Mouse (Mus musculus): ENCODE measurements around the gene Mc3r.

Gene Mc3r

DNA sequence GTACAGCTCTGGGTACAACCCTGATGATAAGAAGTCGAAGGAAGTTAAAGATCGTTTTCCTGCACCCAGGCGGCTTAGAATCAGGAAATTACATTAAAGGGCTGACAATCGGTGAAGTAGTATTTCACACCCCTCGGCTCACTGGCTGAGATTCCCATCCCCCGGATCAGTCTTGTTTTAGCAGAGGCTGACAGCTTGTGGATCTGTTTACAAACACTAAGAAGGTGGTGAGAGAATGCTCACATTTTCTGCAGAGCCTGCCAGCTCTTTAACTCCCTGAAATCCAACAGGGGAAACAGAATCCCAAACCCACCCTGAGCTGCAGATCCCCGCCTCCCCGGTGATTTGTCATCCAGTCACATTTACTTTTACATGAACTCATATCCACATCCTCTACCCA is 2.8 kb upstream of the Mc3r start:
- intact Hi-C loops (cut with DNase I) = no loop called here

DNA sequence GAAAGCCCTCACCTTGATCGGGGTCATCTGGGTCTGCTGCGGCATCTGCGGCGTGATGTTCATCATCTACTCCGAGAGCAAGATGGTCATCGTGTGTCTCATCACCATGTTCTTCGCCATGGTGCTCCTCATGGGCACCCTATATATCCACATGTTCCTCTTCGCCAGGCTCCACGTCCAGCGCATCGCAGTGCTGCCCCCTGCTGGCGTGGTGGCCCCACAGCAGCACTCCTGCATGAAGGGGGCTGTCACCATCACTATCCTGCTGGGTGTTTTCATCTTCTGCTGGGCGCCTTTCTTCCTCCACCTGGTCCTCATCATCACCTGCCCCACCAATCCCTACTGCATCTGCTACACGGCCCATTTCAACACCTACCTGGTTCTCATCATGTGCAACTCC is 1.0 kb downstream of the Mc3r start:
- intact Hi-C loops (cut with DNase I) = loop anchor here (2.0 kb wide), 1 partner anchor 79 kb away; no protein-coding TSS in a partner anchor

DNA sequence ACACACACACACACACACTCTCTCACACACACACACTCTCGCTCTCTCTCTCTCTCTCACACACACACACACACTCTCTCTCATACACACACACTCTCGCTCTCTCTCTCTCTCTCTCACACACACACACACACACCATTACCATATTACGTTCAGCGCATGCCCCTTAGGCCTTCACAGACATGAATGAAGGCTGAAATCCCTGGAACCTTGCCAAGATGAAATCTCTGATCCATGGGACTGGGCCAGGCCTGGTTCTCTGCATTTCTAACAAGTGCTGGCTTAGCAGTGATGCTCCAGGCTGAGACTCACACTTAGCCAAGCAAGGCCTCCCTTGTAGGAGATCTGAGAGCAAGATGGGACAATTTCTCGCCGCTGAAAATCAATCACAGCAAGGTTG is 8.1 kb downstream of the Mc3r start:
- intact Hi-C loops (cut with DNase I) = no loop called here

DNA sequence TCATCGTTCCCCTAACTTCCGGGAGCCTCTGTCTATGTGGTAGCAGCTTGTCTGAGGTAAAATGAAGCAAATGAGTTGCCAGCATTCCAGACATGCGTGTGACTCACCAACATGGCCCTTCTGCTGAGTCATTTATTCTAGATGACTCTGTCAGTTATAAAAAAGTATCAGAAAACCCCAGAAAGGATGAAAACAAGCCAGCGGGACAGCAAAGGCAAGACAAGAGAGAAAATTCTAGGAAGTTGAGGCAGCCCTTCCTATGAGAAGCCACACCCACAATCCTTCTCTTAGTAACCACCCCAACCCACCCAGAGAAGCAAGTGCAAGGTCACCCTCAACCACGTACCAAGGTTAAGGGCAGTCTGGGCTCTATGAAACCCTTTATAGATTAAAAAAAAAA is 8.7 kb downstream of the Mc3r start:
- intact Hi-C loops (cut with DNase I) = no loop called here

DNA sequence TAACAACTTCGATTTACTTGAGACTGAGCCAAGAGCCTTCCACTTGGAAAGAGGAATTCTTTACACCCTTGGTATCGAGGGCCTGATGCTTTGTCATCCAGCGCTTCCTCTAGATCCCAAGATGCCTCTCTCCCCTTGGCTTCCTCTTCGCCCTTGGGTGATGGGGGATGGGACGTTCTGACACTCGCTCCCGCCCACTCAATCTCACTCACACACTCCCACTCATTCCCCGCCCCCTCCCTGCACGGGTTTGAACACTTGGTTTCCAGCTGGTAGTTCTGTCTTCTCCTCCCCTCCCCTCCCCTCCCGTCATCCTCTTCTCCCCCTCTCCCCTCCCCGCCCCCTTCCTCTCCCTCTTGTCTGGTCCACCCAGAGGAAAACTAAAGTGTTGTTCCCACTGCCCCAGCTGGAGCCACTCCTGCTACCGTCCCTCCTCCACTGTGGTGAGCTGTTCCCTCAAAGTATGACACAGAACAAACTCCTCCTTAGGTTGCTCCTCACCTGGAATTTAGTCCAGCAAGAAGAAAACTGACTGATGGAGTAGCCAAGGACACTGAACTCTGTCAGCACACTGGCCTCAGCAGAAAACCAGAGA is 9.3 kb downstream of the Mc3r start:
- intact Hi-C loops (cut with DNase I) = no loop called here

DNA sequence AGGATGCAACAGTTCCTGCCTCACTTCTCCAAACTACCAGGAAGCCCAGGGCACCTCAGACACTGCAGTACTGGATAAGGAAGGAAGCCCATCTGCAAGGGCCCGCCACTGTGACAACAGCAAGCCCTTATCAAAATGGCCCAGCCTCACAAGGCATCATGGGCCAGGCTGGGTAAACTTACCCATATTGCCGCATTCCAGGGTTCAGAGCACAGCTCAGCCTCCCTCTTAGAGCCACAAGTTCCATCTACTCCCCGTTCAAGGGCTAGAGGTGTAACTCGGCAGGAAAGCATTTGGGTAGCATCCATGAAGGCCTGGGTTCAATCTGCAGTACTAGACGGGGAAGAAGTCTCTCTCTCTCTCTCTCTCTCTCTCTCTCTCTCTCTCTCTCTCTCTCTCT is 11.8 kb downstream of the Mc3r start:
- intact Hi-C loops (cut with DNase I) = no loop called here

DNA sequence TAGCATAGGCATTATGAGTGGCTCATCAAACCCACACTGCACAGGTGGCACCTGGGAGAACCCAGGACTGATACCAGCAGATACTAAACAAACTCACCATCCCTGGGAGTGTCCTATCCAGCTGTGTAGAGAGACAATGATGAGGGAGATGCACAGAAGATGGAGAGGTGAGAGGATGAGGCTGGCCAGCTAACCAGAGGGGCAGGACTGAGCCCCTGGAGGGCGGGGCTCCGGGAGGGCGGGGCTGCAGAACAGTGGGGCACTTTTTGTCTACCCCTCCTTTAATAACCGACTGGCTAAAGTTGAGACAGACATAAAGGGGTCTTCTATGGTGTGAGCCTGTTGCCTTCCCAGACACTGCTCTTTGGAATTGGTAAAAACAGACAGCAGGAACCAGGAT is 13.1 kb downstream of the Mc3r start:
- intact Hi-C loops (cut with DNase I) = no loop called here

DNA sequence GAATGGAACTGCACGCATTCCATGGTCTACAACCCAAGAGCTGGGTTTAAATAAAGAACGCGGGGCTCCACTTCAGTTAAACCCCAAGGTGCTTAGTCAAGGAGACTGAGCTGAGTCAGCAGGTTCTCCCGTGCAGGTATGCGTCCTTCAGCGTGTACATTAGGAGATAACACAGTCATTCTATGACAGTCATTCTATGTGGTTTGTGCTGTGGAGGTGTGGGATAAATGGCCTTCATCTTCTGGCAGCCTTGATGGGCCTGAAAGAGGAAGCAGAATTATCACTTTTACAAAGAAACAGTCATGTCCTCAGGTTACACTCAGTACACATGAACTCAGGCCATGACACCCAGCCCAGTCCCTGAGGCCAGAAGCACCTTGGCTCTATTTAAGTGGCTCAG is 14.9 kb downstream of the Mc3r start:
- intact Hi-C loops (cut with DNase I) = no loop called here

DNA sequence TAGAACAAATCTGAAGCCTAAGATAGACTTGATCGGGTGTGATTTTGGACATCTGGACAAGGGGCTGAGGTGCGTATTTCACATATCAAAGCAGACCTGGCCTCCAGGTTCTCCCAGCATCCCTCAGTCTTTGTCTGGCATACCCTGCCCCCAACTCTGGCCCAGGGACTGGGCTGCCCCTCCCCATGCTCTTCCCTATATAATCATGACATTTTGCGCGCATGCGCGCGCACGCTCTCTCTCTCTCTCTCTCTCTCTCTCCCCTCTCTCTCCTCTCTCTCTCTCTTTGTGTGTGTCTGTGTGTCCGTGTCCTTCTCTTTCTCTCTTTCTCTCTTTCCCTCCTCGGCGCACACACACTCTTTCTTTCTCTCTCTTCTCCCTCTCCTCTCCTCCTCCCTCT is 21.6 kb downstream of the Mc3r start:
- intact Hi-C loops (cut with DNase I) = no loop called here

DNA sequence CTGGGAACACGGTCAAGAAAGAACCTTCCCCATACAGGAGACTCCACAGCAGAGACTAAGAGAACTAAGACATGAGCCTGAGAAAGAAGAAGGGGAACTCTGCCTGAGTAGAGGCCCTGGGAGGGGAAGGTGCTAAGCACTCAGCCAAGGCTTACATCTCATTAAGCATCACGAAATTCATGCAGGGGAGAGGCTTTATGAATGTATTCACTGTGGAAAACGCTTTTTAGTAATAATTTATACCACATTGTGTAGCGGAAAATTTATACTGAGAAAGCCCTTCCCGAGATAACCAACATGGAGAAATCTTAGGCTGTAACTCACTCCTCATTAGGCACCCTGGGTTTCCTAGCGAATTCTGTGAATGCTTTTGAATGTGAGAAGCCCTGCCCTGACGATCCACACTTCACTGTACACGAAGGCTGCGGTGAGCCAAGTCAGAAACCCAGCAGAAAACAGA is 22.2 kb downstream of the Mc3r start:
- intact Hi-C loops (cut with DNase I) = no loop called here

DNA sequence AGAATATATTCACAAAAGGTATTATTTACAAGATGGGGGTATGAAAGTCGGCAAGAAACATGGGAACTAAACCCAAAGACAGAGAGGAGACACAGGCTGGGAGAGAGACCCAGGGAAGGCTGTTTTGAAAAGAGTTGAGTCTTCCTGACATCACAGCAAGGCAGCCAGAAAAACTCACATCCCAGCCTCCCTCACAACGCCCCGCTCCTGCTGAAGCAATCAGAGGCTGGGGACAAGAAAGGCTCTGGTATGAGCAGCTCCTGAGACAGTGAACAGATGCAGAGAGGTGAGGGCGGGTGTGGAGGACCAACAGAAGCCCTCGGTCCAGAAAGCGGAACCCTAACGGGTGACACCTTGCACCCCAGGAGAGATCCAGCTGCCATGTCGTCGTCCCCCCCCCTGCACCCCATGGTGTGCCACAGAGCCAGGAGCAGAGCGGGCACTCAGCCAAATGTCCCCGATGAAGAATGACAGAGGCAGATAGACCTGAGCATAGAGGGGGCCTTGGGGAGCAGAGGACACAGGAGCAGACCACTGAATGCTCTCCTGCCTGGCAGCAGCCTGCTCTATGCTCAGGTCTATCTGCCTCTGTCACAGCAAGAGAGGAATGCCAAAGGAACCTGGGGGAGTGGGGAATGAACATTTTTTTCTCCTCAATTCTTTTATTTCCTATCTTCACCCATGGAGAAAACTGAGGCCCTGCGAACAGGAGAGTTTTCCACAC is 22.8 kb downstream of the Mc3r start:
- intact Hi-C loops (cut with DNase I) = no loop called here

DNA sequence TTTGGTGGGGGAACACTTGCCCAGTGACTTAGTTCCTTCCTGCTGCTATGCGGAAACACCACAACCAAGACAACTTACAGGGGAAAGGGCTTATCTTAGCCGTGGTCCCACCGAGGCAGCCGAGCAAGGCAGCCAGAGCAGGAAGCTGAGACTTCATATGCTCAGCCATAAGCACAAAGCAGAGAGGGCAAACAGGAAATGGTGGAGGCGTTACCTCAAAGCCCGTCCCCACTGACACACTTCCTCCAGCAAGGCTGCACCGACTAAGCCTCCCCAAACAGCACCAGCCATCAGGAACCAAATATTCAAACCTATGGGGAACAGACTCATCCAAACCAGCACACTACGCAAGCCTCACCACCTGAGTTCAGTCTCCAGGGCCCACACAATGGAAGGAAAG is 26.4 kb downstream of the Mc3r start:
- intact Hi-C loops (cut with DNase I) = no loop called here

DNA sequence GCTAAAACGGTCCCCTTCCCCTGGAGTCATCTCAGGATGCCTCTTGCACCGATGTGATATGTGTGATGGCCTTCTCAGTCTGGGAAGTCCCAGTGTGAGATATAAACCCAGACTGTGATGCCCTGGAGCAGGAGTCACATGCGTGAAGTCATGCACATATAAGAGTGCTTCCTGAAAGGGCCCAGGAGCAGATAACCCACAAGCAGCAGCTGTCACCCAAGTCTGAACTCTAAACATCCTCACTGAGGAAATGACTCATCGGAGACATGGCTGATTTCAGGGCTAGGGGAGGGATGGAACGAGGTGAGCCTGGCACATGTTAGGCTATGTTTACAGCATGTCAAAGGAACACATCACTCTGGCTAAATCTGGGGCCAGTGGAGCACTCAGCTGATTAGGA is 27.9 kb downstream of the Mc3r start:
- intact Hi-C loops (cut with DNase I) = no loop called here

DNA sequence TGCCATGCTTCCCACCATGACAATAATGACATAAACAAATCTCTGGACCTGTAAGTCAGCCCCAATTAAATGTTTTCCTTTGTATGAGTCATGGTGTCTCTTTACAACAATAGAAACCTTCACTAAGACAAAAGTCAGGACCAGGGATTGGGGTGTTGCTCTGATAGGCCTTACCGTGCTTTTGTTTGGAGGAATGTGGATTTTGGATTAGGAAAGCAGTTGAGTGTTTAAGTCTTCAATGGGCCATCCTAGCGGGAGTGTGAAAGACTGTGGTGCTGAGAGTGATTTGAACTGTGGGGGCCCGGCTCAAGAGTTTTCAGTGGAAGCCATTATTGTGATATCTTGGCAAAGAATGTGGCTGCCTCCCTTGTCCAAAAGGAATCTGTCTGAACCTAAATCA is 30.7 kb downstream of the Mc3r start:
- intact Hi-C loops (cut with DNase I) = no loop called here

DNA sequence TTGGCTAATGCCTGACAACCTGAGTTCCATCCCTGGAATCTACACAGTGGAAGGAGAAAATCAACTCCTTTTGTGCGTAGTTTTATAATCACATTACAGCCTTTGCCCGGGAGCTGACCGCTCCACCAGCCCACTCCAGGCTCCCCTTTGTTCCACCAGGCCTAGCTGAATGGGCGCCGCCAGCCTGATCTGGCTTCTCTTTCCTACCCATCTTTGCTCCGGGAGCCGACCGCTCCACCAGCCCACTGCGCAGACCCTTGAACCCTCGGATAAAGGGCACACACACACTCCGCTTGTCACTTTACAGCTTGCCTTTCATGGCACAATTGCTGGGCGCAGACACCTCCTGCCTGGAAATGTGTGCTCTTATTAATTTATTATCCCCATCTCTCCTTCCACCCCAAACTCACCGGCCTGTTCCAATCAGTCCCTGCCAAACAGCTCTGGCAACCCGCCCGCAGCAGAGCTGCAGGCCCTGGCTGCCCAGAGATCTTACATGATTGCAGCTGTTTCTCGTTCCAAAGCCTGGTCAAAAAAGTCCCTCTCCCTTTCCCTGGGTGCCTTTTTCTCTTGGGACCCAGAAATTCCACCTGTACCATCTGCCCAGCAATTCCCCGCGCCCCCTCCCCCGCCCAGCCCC is 33.9 kb downstream of the Mc3r start:
- intact Hi-C loops (cut with DNase I) = no loop called here

DNA sequence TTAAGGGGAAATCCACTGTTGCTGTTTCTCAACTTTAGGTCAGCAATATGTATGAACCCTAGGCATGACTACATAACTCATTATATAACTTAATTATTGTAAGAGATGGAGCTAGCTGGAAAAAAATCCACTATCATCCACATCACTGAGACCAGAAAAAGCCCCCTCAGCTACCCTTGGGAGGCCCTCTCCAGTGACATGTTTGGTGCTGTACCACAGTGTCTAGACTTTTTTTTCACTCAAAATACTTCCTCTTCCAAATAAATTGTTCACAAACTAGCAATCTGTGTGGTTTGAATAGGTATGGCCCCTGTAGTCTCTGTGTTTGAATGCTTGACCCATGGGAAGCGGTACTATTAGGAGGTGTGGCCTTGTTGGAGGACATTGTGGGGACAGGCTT is 39.4 kb downstream of the Mc3r start:
- intact Hi-C loops (cut with DNase I) = no loop called here

DNA sequence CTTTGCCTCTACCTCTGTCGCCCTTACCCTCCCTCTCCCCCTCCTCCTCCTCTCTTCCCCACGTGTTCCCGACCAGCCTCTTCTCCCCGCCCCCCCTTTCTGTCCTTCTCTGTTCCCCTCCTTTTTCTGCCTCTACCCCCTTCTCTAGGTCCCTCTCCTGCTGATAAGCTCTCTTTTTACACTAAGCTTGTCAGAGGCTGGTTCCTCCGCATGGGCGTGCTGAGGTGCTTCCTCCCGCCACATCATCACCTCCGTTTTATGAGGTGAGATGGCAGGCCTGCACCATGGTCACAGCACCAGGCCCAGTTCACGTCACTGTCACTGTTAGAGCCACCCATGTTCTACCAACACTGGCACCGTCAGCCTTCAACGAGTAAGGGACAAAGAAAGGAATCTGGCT is 40.7 kb downstream of the Mc3r start:
- intact Hi-C loops (cut with DNase I) = no loop called here

DNA sequence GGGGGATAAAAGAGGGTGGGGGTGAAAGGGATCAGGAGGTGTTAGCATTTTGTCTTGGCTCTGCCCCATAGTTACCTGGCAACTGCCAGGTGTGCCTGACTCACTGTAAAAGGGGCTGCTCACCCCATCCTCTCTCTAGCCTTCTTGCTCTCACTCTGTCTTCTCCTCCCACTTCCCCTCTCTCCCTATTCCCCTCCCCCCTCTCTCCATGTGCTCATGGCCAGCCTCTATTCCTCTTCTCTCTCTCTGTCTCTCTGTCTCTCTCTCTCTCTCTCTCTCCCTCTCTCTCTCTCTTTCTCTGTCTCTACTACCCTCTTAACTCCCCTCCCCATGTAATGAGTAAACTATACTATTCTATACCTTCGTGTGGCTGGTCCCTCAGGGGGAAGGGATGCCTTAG is 41.3 kb downstream of the Mc3r start:
- intact Hi-C loops (cut with DNase I) = no loop called here

DNA sequence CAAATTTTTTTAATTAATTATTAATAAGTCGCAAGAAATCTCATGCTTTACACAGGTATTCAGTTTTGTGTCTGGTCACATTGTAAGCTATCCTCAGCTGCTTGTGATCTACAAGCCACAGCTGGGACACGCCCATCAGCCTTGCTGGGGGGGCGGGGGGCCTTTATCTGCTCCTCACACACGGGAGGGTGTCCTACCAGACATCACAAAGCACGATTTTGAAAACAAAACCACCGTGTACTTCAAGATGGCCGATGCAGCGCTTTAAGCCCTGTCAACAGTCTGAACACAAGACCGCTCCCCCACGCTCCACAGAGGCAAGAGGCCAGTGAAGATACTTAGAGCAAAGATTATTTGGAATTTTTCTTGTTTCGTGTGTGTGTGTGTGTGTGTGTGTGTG is 42.2 kb downstream of the Mc3r start:
- intact Hi-C loops (cut with DNase I) = no loop called here

DNA sequence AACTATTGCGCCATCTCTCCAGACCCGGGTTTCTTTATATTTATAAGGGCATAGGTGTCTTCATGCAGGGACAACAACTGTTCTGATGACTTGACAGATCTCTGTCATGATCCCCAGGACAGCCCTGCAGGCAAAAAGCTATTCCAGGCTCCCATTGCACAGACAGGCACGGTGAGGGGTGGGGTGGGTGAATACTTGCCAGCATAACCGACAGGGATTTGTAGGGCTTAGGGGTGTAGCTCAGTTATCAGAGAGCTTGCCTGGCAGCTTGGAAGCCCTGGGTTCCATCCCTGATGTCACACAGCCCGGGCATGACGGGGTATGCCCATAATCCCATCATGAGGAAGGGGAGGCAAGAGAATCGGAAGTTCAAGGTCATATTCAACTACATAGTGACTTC is 42.7 kb downstream of the Mc3r start:
- intact Hi-C loops (cut with DNase I) = no loop called here

DNA sequence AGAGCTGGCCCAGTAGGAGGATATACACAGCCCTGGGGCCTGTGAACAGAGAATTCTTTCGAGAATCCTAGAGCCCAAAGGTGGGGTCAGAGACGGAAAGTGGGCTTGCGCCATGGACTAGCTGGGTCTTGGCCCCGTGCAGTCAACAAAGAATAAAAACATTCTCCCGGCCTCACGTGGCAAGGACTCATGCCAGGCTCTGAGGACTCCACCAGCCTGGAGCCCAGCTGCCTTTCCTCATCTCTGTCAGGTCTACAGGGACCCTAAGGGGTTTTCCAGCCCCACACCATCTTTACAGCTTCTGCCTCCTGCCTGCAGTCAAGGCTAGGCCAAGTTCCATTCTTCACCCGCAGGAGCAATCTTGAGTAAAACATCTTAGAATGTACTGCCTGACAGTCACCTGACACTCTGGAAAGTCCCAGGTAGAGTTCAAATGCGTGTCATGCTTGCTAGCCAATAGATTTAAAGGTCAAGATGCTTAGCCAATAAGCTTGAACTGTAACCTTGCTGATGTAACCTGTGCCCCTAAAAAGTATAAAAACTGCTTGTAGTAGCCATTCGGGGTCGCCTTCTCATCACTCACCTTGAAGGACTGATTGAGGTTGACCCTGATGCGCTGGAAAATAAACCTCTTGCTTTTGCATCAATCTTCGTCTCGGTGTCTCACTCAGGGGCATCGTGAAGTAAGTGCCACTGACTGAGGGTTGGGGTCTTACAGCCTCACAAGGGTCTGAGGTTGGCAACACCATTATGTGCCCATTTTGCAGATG is 43.6 kb downstream of the Mc3r start:
- intact Hi-C loops (cut with DNase I) = no loop called here
